Mouse (Mus musculus) forelimb bud, embryonic 11.5 days (tissue): ENCODE results near the gene Zfp202.
A peak's percentile ranks its signal among the peaks of the same experiment; 100 is the strongest.
"Not testable (repeated sequence)": the region's sequence is repeated elsewhere in the genome, so short reads cannot be mapped to it uniquely, and the experiment has no call there.

Source experiments
- DNase-seq: peaks from one replicate; pipeline ENCODE4 v3.0.0-alpha.2; 2012; ENCODE audit warnings: low read depth, low spot score

Zfp202 gene

GRCm38 (mm10) chr9:40192098-40193038, at the start of gene Zfp202:
TSS of gene Zfp202 (plus strand) at chr9:40192316.
- DNase-seq, result peak; percentile 80

GRCm38 (mm10) chr9:40155118-40155644, 36.9 kb upstream of the Zfp202 start:
- DNase-seq, result no peak

GRCm38 (mm10) chr9:40166446-40166845, 25.7 kb upstream of the Zfp202 start:
- no peak for DNase-seq

- no peak for DNase-seq
Observed at GRCm38 (mm10) chr9:40177017-40177416, 15.1 kb upstream of the Zfp202 start.

GRCm38 (mm10) chr9:40180620-40181019, 11.5 kb upstream of the Zfp202 start, which contains the start of gene Olfr986:
TSS of gene Olfr986 (plus strand) at chr9:40180920.
- DNase-seq, result no peak

GRCm38 (mm10) chr9:40185166-40185565, 7.0 kb upstream of the Zfp202 start:
- DNase-seq, result not testable (repeated sequence)

GRCm38 (mm10) chr9:40191086-40191876, 835 bp upstream of the Zfp202 start:
- no peak for DNase-seq

GRCm38 (mm10) chr9:40195981-40196380, 3.9 kb downstream of the Zfp202 start:
- DNase-seq, result no peak

GRCm38 (mm10) chr9:40206546-40206950, 14.4 kb downstream of the Zfp202 start:
- no peak for DNase-seq

GRCm38 (mm10) chr9:40210744-40211143, 18.6 kb downstream of the Zfp202 start:
- no peak for DNase-seq

- DNase-seq, result no peak
Observed at GRCm38 (mm10) chr9:40214058-40214457, 21.9 kb downstream of the Zfp202 start.

- DNase-seq, result no peak
Observed at GRCm38 (mm10) chr9:40216651-40217050, 24.5 kb downstream of the Zfp202 start.

- no peak for DNase-seq
Observed at GRCm38 (mm10) chr9:40224289-40224688, 32.2 kb downstream of the Zfp202 start.

GRCm38 (mm10) chr9:40227874-40228789, 36.0 kb downstream of the Zfp202 start:
- DNase-seq, result peak; percentile 68

- DNase-seq, result no peak
Observed at GRCm38 (mm10) chr9:40228804-40229331, 36.8 kb downstream of the Zfp202 start.

GRCm38 (mm10) chr9:40229479-40229878, 37.4 kb downstream of the Zfp202 start:
- no peak for DNase-seq

GRCm38 (mm10) chr9:40231019-40231418, 38.9 kb downstream of the Zfp202 start:
- no peak for DNase-seq

GRCm38 (mm10) chr9:40234233-40235072, 42.3 kb downstream of the Zfp202 start:
- no peak for DNase-seq

- DNase-seq, result no peak
Observed at GRCm38 (mm10) chr9:40235220-40235619, 43.1 kb downstream of the Zfp202 start.

- DNase-seq, result no peak
Observed at GRCm38 (mm10) chr9:40239749-40240148, 47.6 kb downstream of the Zfp202 start.
